Mouse (Mus musculus): ENCODE data around the gene Adgrf1. TPM values are rescaled to one million over a fixed set of nuclear protein-coding genes. Genes with fewer than 3 reads are reported as not detected.
"Not testable (repeated sequence)": the region's sequence is repeated elsewhere in the genome, so short reads cannot be mapped to it uniquely, and the experiment has no call there.

Adgrf1 gene
- total RNA-seq, 2 experiments from 2014 or later = not detected

GRCm38 (mm10) chr17:43346499-43346898 lies 76.4 kb downstream of the Adgrf1 start:
- DNase-seq (ENCODE audit: low spot score in 2 of 2) = peak in 1 of 2 experiments; percentile 14
- intact Hi-C loops (cut with DNase I) = not testable (repeated sequence)

GRCm38 (mm10) chr17:43357902-43358539 lies 87.9 kb downstream of the Adgrf1 start:
- intact Hi-C loops (cut with DNase I) = no loop called here
- DNase-seq (ENCODE audit: low spot score in 2 of 2) = no peak

GRCm38 (mm10) chr17:43359826-43360619 lies 89.9 kb downstream of the Adgrf1 start, which contains the start of gene Adgrf5:
Gene Adgrf5 (plus strand): TSS chr17:43360451.
- no peak for DNase-seq (ENCODE audit: low spot score in 2 of 2)
- intact Hi-C loops (cut with DNase I) = no loop called here

- intact Hi-C loops (cut with DNase I) = no loop called here
- DNase-seq (ENCODE audit: low spot score in 2 of 2) = no peak
Observed at GRCm38 (mm10) chr17:43361021-43361420, 90.9 kb downstream of the Adgrf1 start.

- intact Hi-C loops (cut with DNase I) = no loop called here
- no peak for DNase-seq (ENCODE audit: low spot score in 2 of 2)
Observed at GRCm38 (mm10) chr17:43362362-43362761, 92.2 kb downstream of the Adgrf1 start.

- intact Hi-C loops (cut with DNase I) = no loop called here
- DNase-seq (ENCODE audit: low spot score in 2 of 2) = no peak
Observed at GRCm38 (mm10) chr17:43362881-43363280, 92.8 kb downstream of the Adgrf1 start.

- DNase-seq (ENCODE audit: low spot score in 2 of 2) = no peak
- intact Hi-C loops (cut with DNase I) = no loop called here
Observed at GRCm38 (mm10) chr17:43363921-43364320, 93.8 kb downstream of the Adgrf1 start.

GRCm38 (mm10) chr17:43365297-43365696 lies 95.2 kb downstream of the Adgrf1 start:
- intact Hi-C loops (cut with DNase I) = no loop called here

GRCm38 (mm10) chr17:43366486-43366885 lies 96.4 kb downstream of the Adgrf1 start:
- no peak for DNase-seq (ENCODE audit: low spot score in 2 of 2)
- intact Hi-C loops (cut with DNase I) = no loop called here

More at GRCm38 (mm10) chr17:43365297-43365696, 95.2 kb downstream of the Adgrf1 start:
- no peak for DNase-seq (ENCODE audit: low spot score in 2 of 2)

GRCm38 (mm10) chr17:43368171-43368576 lies 98.0 kb downstream of the Adgrf1 start:
- no peak for DNase-seq (ENCODE audit: low spot score in 2 of 2)
- intact Hi-C loops (cut with DNase I) = no loop called here

- DNase-seq (ENCODE audit: low spot score in 2 of 2) = no peak
- intact Hi-C loops (cut with DNase I) = no loop called here
Observed at GRCm38 (mm10) chr17:43372604-43373003, 102.5 kb downstream of the Adgrf1 start.

GRCm38 (mm10) chr17:43374020-43374419 lies 103.9 kb downstream of the Adgrf1 start:
- DNase-seq (ENCODE audit: low spot score in 2 of 2) = no peak
- intact Hi-C loops (cut with DNase I) = no loop called here

Other genes with a start within 250 kb of the Adgrf1 start
- gene Adgrf5, start 90.1 kb downstream of the Adgrf1 start, total RNA-seq (2021) = 10 to 100 TPM; 26.4 to 30.3 TPM
- gene Mep1a, start 232.5 kb downstream of the Adgrf1 start, total RNA-seq (2021) = not detected